Mouse (Mus musculus) stomach, embryonic 14.5 days (tissue): ENCODE data around the gene Myct1. TPM values are rescaled to one million over a fixed set of nuclear protein-coding genes. Genes with fewer than 3 reads are reported as not detected.

Experiments used
- ATAC-seq: fragments of 200-750 bp; cut with Nextera tagmentation; 2 replicates; pipeline ENCODE4 v1.8.0; 2017; ENCODE audit warnings: low read depth, moderate TSS enrichment; ENCODE audit not compliant: insufficient number of reproducible peaks, insufficient read depth, low FRiP score
- H3K27ac ChIP-seq: fragments of 300-500 bp; sonication (generic); 2 replicates; pipeline ENCODE4 v1.5.1; 2014; ENCODE audit warnings: mild to moderate bottlenecking, low read length, moderate library complexity, mixed read lengths
- H3K27me3 ChIP-seq: fragments of 300-500 bp; sonication (generic); 2 replicates; pipeline ENCODE4 v1.6.1; 2014; ENCODE audit warnings: low read length, control low read depth, mixed read lengths; ENCODE audit not compliant: control insufficient read depth, insufficient read depth
- H3K36me3 ChIP-seq: fragments of 300-500 bp; sonication (generic); 2 replicates; pipeline ENCODE4 v1.6.1; 2014; ENCODE audit warnings: mild to moderate bottlenecking, control low read depth, low read length, moderate library complexity, mixed read lengths; ENCODE audit not compliant: control insufficient read depth, insufficient read depth
- H3K4me1 ChIP-seq: fragments of 300-500 bp; sonication (generic); 2 replicates; pipeline ENCODE4 v1.6.1; 2014; ENCODE audit warnings: low read length, control low read depth, mixed read lengths; ENCODE audit not compliant: control insufficient read depth, insufficient read depth
- H3K4me2 ChIP-seq: fragments of 300-500 bp; sonication (generic); replicated peaks from 2 replicates; pipeline ENCODE4 v1.6.1; 2014; ENCODE audit warnings: low read depth, low read length, control low read depth
- H3K4me3 ChIP-seq: fragments of 300-500 bp; sonication (generic); 2 replicates; pipeline ENCODE4 v1.5.1; 2014; ENCODE audit warnings: low read depth, low read length, control low read depth
- H3K9ac ChIP-seq: fragments of 300-500 bp; sonication (generic); replicated peaks from 2 replicates; pipeline ENCODE4 v1.6.1; 2014; ENCODE audit warnings: low read depth, mild to moderate bottlenecking, control low read depth, low read length, moderate library complexity, mixed read lengths
- H3K9me3 ChIP-seq: fragments of 300-500 bp; sonication (generic); 2 replicates; pipeline ENCODE4 v1.6.1; 2016; ENCODE audit warnings: low read depth, low read length, control low read depth; ENCODE audit not compliant: control insufficient read depth
- WGBS: fragments of 180-500 bp; shearing (Covaris S2); extraction: QIAGEN DNeasy Blood & Tissue Kit; methylation state at CpG from one replicate; pipeline ENCODE4 v1.1.7; 2014; 5-methylcytosine and 5-hydroxymethylcytosine counted together
- polyA plus RNA-seq: library from polyadenylated mRNA; unstranded; fragments of >200 nt; fragmentation: Nextera tagmentation; extraction: Ambion mirVana; gene quantifications from 2 replicates; pipeline ENCODE4 v1.2.1, GENCODE M21; 2014

Gene Myct1
- polyA plus RNA-seq, 1 experiment from 2014 or later, result 6.7 TPM

GRCm38 (mm10) chr10:5594457-5594856 is 882 bp downstream of the Myct1 start:
- no peak for ATAC-seq
- H3K4me2 ChIP-seq, result no peak overlapping the region
- H3K9me3 ChIP-seq, result no peaks in the 10 kb centered on the region
- H3K27me3 ChIP-seq, result no peaks in the 10 kb centered on the region
- H3K9ac ChIP-seq, result no peak overlapping the region
- H3K4me1 ChIP-seq, result no peaks in the 10 kb centered on the region
- WGBS, result 65% methylated on average over 5 of the region's 5 CpGs
- H3K36me3 ChIP-seq, result no peaks in the 10 kb centered on the region
- no peak overlapping the region for H3K27ac ChIP-seq
- peak overlapping the region; percentile 2; the same call in 1 of the 2 replicates for H3K4me3 ChIP-seq

DNA sequence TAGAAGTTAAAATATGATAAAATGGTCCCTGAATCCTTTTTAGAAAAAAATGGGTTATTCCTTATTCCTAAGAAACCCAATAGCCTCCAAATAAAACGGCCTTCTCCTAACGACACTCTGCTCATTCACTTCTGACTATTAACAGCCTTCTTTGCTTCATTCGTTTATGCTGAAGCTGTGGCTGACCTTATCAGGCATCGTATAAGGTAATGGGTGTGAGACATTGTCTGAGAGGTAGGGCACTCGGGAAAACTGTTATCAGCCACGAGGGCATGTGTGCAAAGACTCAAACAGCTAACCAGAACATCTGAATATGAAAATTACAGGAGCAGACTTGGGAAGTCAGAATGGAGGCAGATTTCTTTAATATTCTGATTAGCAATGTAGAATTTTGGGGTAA is 3.0 kb downstream of the Myct1 start:
- Histone ChIP-seq H3K4me2 (no peak overlapping the region), H3K9me3 (no peaks in the 10 kb centered on the region), H3K27me3 (no peaks in the 10 kb centered on the region), H3K27ac (no peak overlapping the region), H3K4me3 (no peak overlapping the region), H3K36me3 (no peaks in the 10 kb centered on the region), H3K4me1 (no peaks in the 10 kb centered on the region), H3K9ac (no peak overlapping the region)
- WGBS, result 55% methylated on average over 6 of the region's 6 CpGs
- no peak for ATAC-seq

DNA sequence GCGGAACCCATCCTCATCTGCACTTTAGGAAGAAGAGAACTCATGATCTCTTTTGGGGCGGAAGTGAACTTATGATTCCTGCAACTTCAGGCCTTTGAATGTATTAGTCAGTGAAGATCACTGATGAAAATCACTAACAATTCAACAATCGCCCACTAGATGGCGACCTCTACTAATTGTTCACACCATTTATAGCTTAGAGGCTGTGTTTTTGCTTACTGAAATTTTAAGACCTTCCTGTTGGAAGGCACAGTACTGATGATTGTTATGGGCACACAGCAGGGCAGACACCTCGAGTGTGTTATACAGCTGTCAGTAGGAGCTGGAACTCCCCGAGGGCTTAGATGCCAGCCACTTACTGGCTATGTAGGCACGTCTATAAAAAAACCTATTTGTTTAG is 6.5 kb downstream of the Myct1 start:
- no peak overlapping the region for H3K27ac ChIP-seq
- H3K9me3 ChIP-seq, result no peaks in the 10 kb centered on the region
- H3K36me3 ChIP-seq, result no peaks in the 10 kb centered on the region
- no peak overlapping the region for H3K4me3 ChIP-seq
- ATAC-seq, result no peak
- no peak overlapping the region for H3K4me2 ChIP-seq
- 13% methylated on average over 7 of the region's 7 CpGs for WGBS
- no peaks in the 10 kb centered on the region for H3K27me3 ChIP-seq
- no peak overlapping the region for H3K9ac ChIP-seq
- no peaks in the 10 kb centered on the region for H3K4me1 ChIP-seq

- Histone ChIP-seq H3K27ac (no peak overlapping the region), H3K4me3 (no peak overlapping the region), H3K9ac (no peak overlapping the region), H3K4me2 (no peak overlapping the region), H3K27me3 (no peaks in the 10 kb centered on the region), H3K4me1 (no peaks in the 10 kb centered on the region), H3K9me3 (no peaks in the 10 kb centered on the region), H3K36me3 (no peaks in the 10 kb centered on the region)
- ATAC-seq, result no peak
- 71% methylated on average over 10 of the region's 10 CpGs for WGBS
Observed at GRCm38 (mm10) chr10:5603512-5603911, 9.9 kb downstream of the Myct1 start.

DNA sequence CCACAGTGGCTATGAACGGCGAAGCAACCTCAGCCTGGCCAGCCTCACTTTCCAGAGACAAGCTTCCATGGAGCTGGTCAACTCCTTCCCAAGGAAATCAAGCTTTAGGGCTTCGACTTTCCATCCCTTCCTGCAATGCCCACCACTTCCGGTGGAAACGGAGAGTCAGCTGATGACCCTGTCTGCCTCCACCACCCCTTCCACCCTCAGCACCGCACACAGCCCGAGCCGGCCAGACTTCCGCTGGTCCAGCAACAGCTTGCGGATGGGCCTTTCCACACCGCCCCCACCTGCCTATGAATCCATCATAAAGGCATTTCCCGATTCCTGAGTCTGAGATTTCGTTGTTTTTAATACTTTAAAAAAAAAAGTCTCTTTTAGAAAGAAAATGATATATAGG is 10.8 kb downstream of the Myct1 start:
- no peaks in the 10 kb centered on the region for H3K9me3 ChIP-seq
- H3K4me2 ChIP-seq, result no peak overlapping the region
- no peaks in the 10 kb centered on the region for H3K4me1 ChIP-seq
- H3K27ac ChIP-seq, result no peak overlapping the region
- no peak overlapping the region for H3K9ac ChIP-seq
- no peaks in the 10 kb centered on the region for H3K36me3 ChIP-seq
- WGBS, result 82% methylated on average over 13 of the region's 13 CpGs
- H3K4me3 ChIP-seq, result no peak overlapping the region
- H3K27me3 ChIP-seq, result no peaks in the 10 kb centered on the region
- ATAC-seq, result no peak

GRCm38 (mm10) chr10:5608874-5609273 is 15.3 kb downstream of the Myct1 start:
- Histone ChIP-seq H3K9ac (no peak overlapping the region), H3K4me1 (no peaks in the 10 kb centered on the region), H3K9me3 (no peaks in the 10 kb centered on the region), H3K27ac (no peak overlapping the region), H3K27me3 (no peaks in the 10 kb centered on the region), H3K4me3 (no peak overlapping the region), H3K4me2 (no peak overlapping the region), H3K36me3 (no peaks in the 10 kb centered on the region)
- WGBS, result 81% methylated on average over 3 of the region's 3 CpGs
- ATAC-seq, result no peak

DNA sequence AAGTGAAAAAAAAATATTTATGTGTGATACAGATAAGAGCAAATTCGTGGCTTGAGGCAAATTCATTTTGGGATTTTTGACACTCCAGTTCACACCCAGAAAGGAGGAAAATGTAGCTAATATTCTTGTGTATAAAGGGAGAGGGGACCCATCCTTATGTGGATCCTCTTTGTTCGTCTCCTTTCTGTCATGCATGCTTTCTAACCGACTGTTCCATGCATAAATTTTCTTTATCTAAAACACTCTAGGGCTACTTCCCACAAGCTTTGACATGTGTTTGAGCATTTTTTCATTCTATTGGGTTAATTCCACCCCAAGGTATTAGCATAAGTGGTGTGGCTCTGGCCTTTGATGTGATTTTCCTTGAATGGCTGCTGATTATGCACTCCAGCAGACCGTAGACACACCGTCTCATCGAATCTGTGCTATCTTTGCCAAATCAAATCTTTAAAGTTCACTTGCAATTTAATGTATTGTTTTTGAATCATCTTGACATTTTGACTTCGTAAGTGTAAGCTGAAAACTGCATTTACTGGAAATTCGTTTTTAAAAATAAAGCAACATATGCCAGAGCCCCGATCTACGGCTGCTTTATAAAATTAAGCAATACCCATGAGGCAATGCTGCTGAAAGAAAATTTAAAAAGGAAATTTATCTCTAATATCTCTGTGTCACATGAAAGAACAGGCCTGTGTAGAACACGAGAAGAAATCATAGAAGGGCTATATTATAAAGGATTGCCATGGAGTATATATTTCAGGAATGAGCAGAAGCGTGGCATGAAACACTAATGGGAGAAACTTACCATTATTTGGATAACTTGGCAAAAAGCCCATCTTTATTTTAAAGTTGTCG is 21.8 kb downstream of the Myct1 start:
- H3K36me3 ChIP-seq, result no peaks in the 10 kb centered on the region
- no peaks in the 10 kb centered on the region for H3K9me3 ChIP-seq
- H3K9ac ChIP-seq, result no peak overlapping the region
- H3K4me2 ChIP-seq, result no peak overlapping the region
- ATAC-seq, result no peak
- H3K27me3 ChIP-seq, result no peaks in the 10 kb centered on the region
- H3K27ac ChIP-seq, result no peak overlapping the region
- 77% methylated on average over 13 of the region's 13 CpGs for WGBS
- H3K4me3 ChIP-seq, result no peak overlapping the region
- no peaks in the 10 kb centered on the region for H3K4me1 ChIP-seq

GRCm38 (mm10) chr10:5626268-5626667 is 32.7 kb downstream of the Myct1 start:
- 79% methylated on average over 5 of the region's 5 CpGs for WGBS
- no peak overlapping the region for H3K4me2 ChIP-seq
- H3K4me1 ChIP-seq, result no peaks in the 10 kb centered on the region
- no peaks in the 10 kb centered on the region for H3K9me3 ChIP-seq
- no peaks in the 10 kb centered on the region for H3K27me3 ChIP-seq
- H3K27ac ChIP-seq, result no peak overlapping the region
- no peak for ATAC-seq
- no peak overlapping the region for H3K9ac ChIP-seq
- H3K4me3 ChIP-seq, result no peak overlapping the region
- no peaks in the 10 kb centered on the region for H3K36me3 ChIP-seq
